Mouse (Mus musculus) bone marrow macrophage, adult 2 months (primary cell): Measurements from ENCODE around the gene Prkca.

ENCODE experiments used
- CTCF ChIP-seq: IDR thresholded peaks from 2 replicates; pipeline ENCODE4 v1.5.1; 2012; ENCODE audit warnings: low read depth, mild to moderate bottlenecking, low read length, moderate library complexity
- POLR2A ChIP-seq: IDR thresholded peaks from 2 replicates; pipeline ENCODE4 v1.6.1; 2012; ENCODE audit warnings: mild to moderate bottlenecking, low read depth, low read length, borderline replicate concordance

GRCm38 (mm10) chr11:108158046-108158445, 185.7 kb downstream of the Prkca start:
- no peak for TF ChIP-seq CTCF
- no peak for TF ChIP-seq POLR2A
